Mouse (Mus musculus) thymus, adult 2 months (tissue): ENCODE measurements around the gene Pth.

Experiments used
- CTCF ChIP-seq: fragments of 200-500 bp; IDR thresholded peaks from 2 replicates; pipeline ENCODE4 v1.5.1; 2012; ENCODE audit warnings: mild to moderate bottlenecking, control low read depth, low read length, moderate library complexity, borderline replicate concordance; ENCODE audit not compliant: control insufficient read depth, poor library complexity, insufficient read depth; ENCODE audit errors: extremely low read depth
- POLR2A ChIP-seq: fragments of 200-500 bp; IDR thresholded peaks from 2 replicates; pipeline ENCODE4 v1.6.1; 2012; ENCODE audit warnings: mild to moderate bottlenecking, low read length, control low read depth, moderate library complexity; ENCODE audit not compliant: control insufficient read depth, poor library complexity, insufficient read depth; ENCODE audit errors: extremely low read depth

- TF ChIP-seq POLR2A (no peak), CTCF (no peak)
Measured at GRCm38 (mm10) chr7:113367440-113367839, 20.9 kb downstream of the Pth start.
